In the genomic region with DNA sequence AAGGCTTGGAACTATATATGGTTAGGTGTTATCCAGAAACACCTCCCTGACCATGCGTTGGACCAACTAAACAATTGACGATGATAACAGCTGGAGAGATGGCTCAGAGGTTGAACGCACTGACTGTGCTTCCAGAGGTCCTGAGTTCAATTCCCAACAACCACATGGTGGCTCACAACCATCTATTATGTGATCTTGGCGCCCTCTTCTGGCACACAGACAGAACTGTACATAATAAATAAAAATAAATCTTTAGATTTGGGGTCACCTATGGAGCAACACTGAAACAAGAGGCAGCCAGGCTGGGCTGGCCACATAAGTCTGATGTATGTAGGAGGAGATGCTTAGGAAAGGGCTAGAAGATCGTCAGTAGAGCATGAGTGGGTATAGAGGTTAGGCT, we compare ENCODE assay signal across 15 mouse cellular contexts. TPM values are rescaled to one million over a fixed set of nuclear protein-coding genes. Genes with fewer than 3 reads are reported as not detected.
A peak's percentile ranks its signal among the peaks of the same experiment; 100 is the strongest.
DNase-seq lines count a peak whose midpoint lies in the region; ATAC-seq and TF ChIP-seq lines count a peak whose summit lies in the region.
"Had no signal": no experiment of that assay in that cellular context is flagged by ENCODE, and none has a peak within 500 bp of the region (broad histone marks: within the 10 kb centered on the region; RNA-seq: fewer than 3 reads in every experiment).

No protein-coding gene starts in this region.

- ATAC-seq in CD4-positive, CD25-positive, alpha-beta regulatory T cell, adult 4 months = peak; percentile 28
- ATAC-seq in megakaryocyte progenitor cell, adult 5-6 weeks (replicated peaks; ENCODE audit: poor library complexity) = peak; percentile 62

- no peak overlapping the region for H3K9ac ChIP-seq in liver, adult 2 months (ENCODE audit: low read depth, low read length)
- H3K9ac ChIP-seq: neural tube, embryonic 12.5 days had no signal

- TF ChIP-seq CTCF in liver, adult 2 months (IDR thresholded peaks at IDR 0.05; ENCODE audit: low read depth, low read length) = peak; percentile 31; the same call in 1 of the 2 replicates

- no peaks in the 10 kb centered on the region for H3K79me2 ChIP-seq in liver, adult 2 months (ENCODE audit: control insufficient read depth, insufficient read depth, low read length)

- 54% methylated on average over 5 of the region's 5 CpGs for WGBS in liver, adult 2 months

- no peak overlapping the region for H3K27ac ChIP-seq in liver, adult 2 months (replicated peaks; ENCODE audit: insufficient read depth, low read depth, low read length)
- H3K27ac ChIP-seq: macrophage; neural tube, embryonic 12.5 days had no signal

- no peak for TF ChIP-seq POLR2A in liver, adult 2 months (IDR thresholded peaks at IDR 0.05; ENCODE audit: extremely low read depth, insufficient read depth, low read length)

- DNase-seq in liver, adult 2 months (ENCODE audit: extremely low read depth, low read depth, low spot score) = no peak
- DNase-seq in liver (no peak), R1 (ENCODE audit: low read depth, low spot score) (peak; percentile 79)
- no peak for DNase-seq in right cerebral cortex, postnatal 4 days
- no peak for DNase-seq in adrenal gland, postnatal 36 days
- DNase-seq: cerebellum, adult 9-10 months; kidney, postnatal 10 days; right cerebral cortex, postnatal 25 days had no signal

- peaks cover 6% of the 10 kb centered on the region for H3K27me3 ChIP-seq in liver, adult 2 months (ENCODE audit: control insufficient read depth, insufficient read depth, low read length)

- no peak overlapping the region for H3K4me3 ChIP-seq in liver, adult 2 months (ENCODE audit: insufficient read depth, low read depth, low read length)
- H3K4me3 ChIP-seq: neural tube, embryonic 12.5 days had no signal

- H3K36me3 ChIP-seq in liver, adult 2 months (ENCODE audit: control insufficient read depth, insufficient read depth, low read length) = no peaks in the 10 kb centered on the region
- H3K36me3 ChIP-seq: neural tube, embryonic 12.5 days had no signal

- no peaks in the 10 kb centered on the region for H3K4me1 ChIP-seq in liver, adult 2 months (ENCODE audit: control insufficient read depth, insufficient read depth, low read length)
- H3K4me1 ChIP-seq: neural tube, embryonic 12.5 days had no signal

RNA-seq across cellular contexts. Expression of gene Gli1, which starts 8.6 kb away (rescaled TPM):
- not detected in 2 replicates for total RNA-seq in liver, adult 2 months (2014; rRNA removed)
- 0.04 TPM in 2 replicates for polyA plus RNA-seq in liver, adult 2 months (2012; rRNA removed)
- under 1 TPM; 0.19 to 0.75 TPM for polyA plus RNA-seq in CD4-positive, CD25-positive, alpha-beta regulatory T cell, adult 4 months (2017; shearing (Covaris generic))
- not detected in 2 replicates for total RNA-seq in megakaryocyte progenitor cell, adult 5-6 weeks (2015)
- total RNA-seq in megakaryocyte progenitor cell, adult 5-6 weeks (2017) = not detected in 2 replicates
- total RNA-seq in adrenal gland, postnatal 36 days (2021) = 1 to 10 TPM; 2.7 to 4.2 TPM
- total RNA-seq: hematopoietic stem cell, adult 5-6 weeks had no signal
- polyA plus RNA-seq: macrophage had no signal

RNA-seq across cellular contexts. Expression of gene Arhgap9, which starts 11.4 kb away (rescaled TPM):
- 1.5 and 2.0 TPM in 2 replicates for total RNA-seq in liver, adult 2 months (2014; rRNA removed)
- 1.8 and 2.1 TPM in 2 replicates for polyA plus RNA-seq in liver, adult 2 months (2012; rRNA removed)
- 100 to 1,000 TPM in 1 of 2 experiments, 10 to 100 TPM in 1; 92.4 to 118 TPM for polyA plus RNA-seq in CD4-positive, CD25-positive, alpha-beta regulatory T cell, adult 4 months (2017; shearing (Covaris generic))
- 37.1 and 38.0 TPM in 2 replicates for total RNA-seq in megakaryocyte progenitor cell, adult 5-6 weeks (2015)
- total RNA-seq in megakaryocyte progenitor cell, adult 5-6 weeks (2017) = 37.3 and 39.5 TPM in 2 replicates
- 1 to 10 TPM; 1.7 to 2.2 TPM for total RNA-seq in adrenal gland, postnatal 36 days (2021)

RNA-seq across cellular contexts. Expression of gene Inhbe, which starts 21.1 kb away (rescaled TPM):
- 4.8 and 7.5 TPM in 2 replicates for total RNA-seq in liver, adult 2 months (2014; rRNA removed)
- polyA plus RNA-seq in liver, adult 2 months (2012; rRNA removed) = 20.8 and 22.6 TPM in 2 replicates
- not detected for polyA plus RNA-seq in CD4-positive, CD25-positive, alpha-beta regulatory T cell, adult 4 months (2017; shearing (Covaris generic))
- 0.02 TPM in 1 of 2 replicates, not detected in the other for total RNA-seq in megakaryocyte progenitor cell, adult 5-6 weeks (2015)
- total RNA-seq in megakaryocyte progenitor cell, adult 5-6 weeks (2017) = not detected in 2 replicates
- not detected for total RNA-seq in adrenal gland, postnatal 36 days (2021)
- total RNA-seq: gastrocnemius, adult 8-10 months; hematopoietic stem cell, adult 5-6 weeks had no signal
- polyA plus RNA-seq: macrophage; neural tube, embryonic 12.5 days had no signal

RNA-seq across cellular contexts. Expression of gene Mars, which starts 21.6 kb away (rescaled TPM):
- total RNA-seq in liver, adult 2 months (2014; rRNA removed) = 59.6 and 67.3 TPM in 2 replicates
- polyA plus RNA-seq in liver, adult 2 months (2012; rRNA removed) = 65.6 and 70.7 TPM in 2 replicates
- polyA plus RNA-seq in CD4-positive, CD25-positive, alpha-beta regulatory T cell, adult 4 months (2017; shearing (Covaris generic)) = 10 to 100 TPM; 20.4 to 33.2 TPM
- 88.3 and 93.1 TPM in 2 replicates for total RNA-seq in megakaryocyte progenitor cell, adult 5-6 weeks (2015)
- 196 and 210 TPM in 2 replicates for total RNA-seq in megakaryocyte progenitor cell, adult 5-6 weeks (2017)
- 100 to 1,000 TPM; 102 to 123 TPM for total RNA-seq in adrenal gland, postnatal 36 days (2021)

RNA-seq across cellular contexts. Expression of gene Inhbc, which starts 37.1 kb away (rescaled TPM):
- total RNA-seq in liver, adult 2 months (2014; rRNA removed) = 8.2 and 18.4 TPM in 2 replicates
- polyA plus RNA-seq in liver, adult 2 months (2012; rRNA removed) = 58.0 and 61.8 TPM in 2 replicates
- not detected for polyA plus RNA-seq in CD4-positive, CD25-positive, alpha-beta regulatory T cell, adult 4 months (2017; shearing (Covaris generic))
- total RNA-seq in megakaryocyte progenitor cell, adult 5-6 weeks (2015) = not detected in 2 replicates
- not detected in 2 replicates for total RNA-seq in megakaryocyte progenitor cell, adult 5-6 weeks (2017)
- not detected for total RNA-seq in adrenal gland, postnatal 36 days (2021)
- total RNA-seq: gastrocnemius, adult 8-10 months; hematopoietic stem cell, adult 5-6 weeks; left cerebral cortex, postnatal 36 days had no signal
- polyA plus RNA-seq: macrophage; neural tube, embryonic 12.5 days had no signal

Comparison
In these comparisons a context has a peak if more than half of its experiments do, and no peak if none do; other contexts are left out.
1. RNA of gene Arhgap9, which starts 11.4 kb away (total RNA-seq): 37.1 to 39.5 TPM in megakaryocyte progenitor cell, adult 5-6 weeks; 1.7 to 2.2 TPM in adrenal gland, postnatal 36 days and 1.5 to 2.0 TPM in liver, adult 2 months; every median in the first group is over 10 times any median in the second.